Mouse (Mus musculus): Measurements from ENCODE around the gene P3h4. TPM values are rescaled to one million over a fixed set of nuclear protein-coding genes. Genes with fewer than 3 reads are reported as not detected.
A peak's percentile ranks its signal among the peaks of the same experiment; 100 is the strongest.

The P3h4 gene
- 44.9 and 47.1 TPM in 2 replicates for polyA plus RNA-seq (2015; fragmentation: Nextera tagmentation; extraction: Ambion mirVana)

- Histone ChIP-seq H3K36me3 (ENCODE audit: insufficient read depth, low read length) (no peaks in the 10 kb centered on the region), H3K9ac (replicated peaks; ENCODE audit: low read depth) (peak within 1 kb of the TSS; percentile 39), H3K27me3 (replicated peaks; ENCODE audit: insufficient read depth, low read length) (no peaks in the 10 kb centered on the region), H3K9me3 (ENCODE audit: low read length) (no peaks in the 10 kb centered on the region), H3K4me1 (ENCODE audit: insufficient read depth, low read depth, low read length) (peaks cover 20% of the 10 kb centered on the region), H3K4me3 (ENCODE audit: low read depth, low read length) (peak within 1 kb of the TSS; percentile 52), H3K4me2 (replicated peaks; ENCODE audit: low read depth, low read length) (peak within 1 kb of the TSS; percentile 61), H3K27ac (ENCODE audit: low read length) (peak within 1 kb of the TSS; percentile 94)
- DNase-seq (ENCODE audit: low spot score) (peak; percentile 96), ATAC-seq (peak; percentile 95)
- peak; percentile 89 for TF ChIP-seq CTCF (IDR thresholded peaks at IDR 0.05)
- TF ChIP-seq EP300 (IDR thresholded peaks at IDR 0.05): no peak
- WGBS: 2% methylated on average over 56 of the region's 93 CpGs
Observed at GRCm38 (mm10) chr11:100414021-100414913, at the start of gene P3h4. TSS of gene P3h4 (minus strand) at chr11:100414836.

- H3K9ac ChIP-seq (replicated peaks; ENCODE audit: low read depth): no peak overlapping the region
- no peaks in the 10 kb centered on the region for H3K27me3 ChIP-seq (replicated peaks; ENCODE audit: insufficient read depth, low read length)
- H3K4me2 ChIP-seq (replicated peaks; ENCODE audit: low read depth, low read length): no peak overlapping the region
- WGBS: 88% methylated on average over 10 of the region's 10 CpGs
- no peak for TF ChIP-seq EP300 (IDR thresholded peaks at IDR 0.05)
- TF ChIP-seq CTCF (IDR thresholded peaks at IDR 0.05): no peak
- ATAC-seq (no peak), DNase-seq (ENCODE audit: low spot score) (no peak)
- H3K4me1 ChIP-seq (ENCODE audit: insufficient read depth, low read depth, low read length): no peaks in the 10 kb centered on the region
- H3K9me3 ChIP-seq (ENCODE audit: low read length): no peaks in the 10 kb centered on the region
- no peak overlapping the region for H3K27ac ChIP-seq (ENCODE audit: low read length)
- no peak overlapping the region for H3K4me3 ChIP-seq (ENCODE audit: low read depth, low read length)
- H3K36me3 ChIP-seq (ENCODE audit: insufficient read depth, low read length): peaks cover 8% of the 10 kb centered on the region; the same call in 1 of the 2 replicates
Observed at GRCm38 (mm10) chr11:100462699-100463098, 48.1 kb upstream of the P3h4 start.

- 57% methylated on average over 5 of the region's 5 CpGs for WGBS
- H3K9ac ChIP-seq (replicated peaks; ENCODE audit: low read depth): no peak overlapping the region
- DNase-seq (ENCODE audit: low spot score) (peak; percentile 69), ATAC-seq (peak; percentile 80)
- TF ChIP-seq CTCF (IDR thresholded peaks at IDR 0.05): no peak
- TF ChIP-seq EP300 (IDR thresholded peaks at IDR 0.05): no peak
- H3K27ac ChIP-seq (ENCODE audit: low read length): no peak overlapping the region
- no peaks in the 10 kb centered on the region for H3K27me3 ChIP-seq (replicated peaks; ENCODE audit: insufficient read depth, low read length)
- no peaks in the 10 kb centered on the region for H3K36me3 ChIP-seq (ENCODE audit: insufficient read depth, low read length)
- H3K4me2 ChIP-seq (replicated peaks; ENCODE audit: low read depth, low read length): no peak overlapping the region
- H3K4me1 ChIP-seq (ENCODE audit: insufficient read depth, low read depth, low read length): no peaks in the 10 kb centered on the region
- H3K4me3 ChIP-seq (ENCODE audit: low read depth, low read length): no peak overlapping the region
- H3K9me3 ChIP-seq (ENCODE audit: low read length): no peaks in the 10 kb centered on the region
Observed at GRCm38 (mm10) chr11:100457711-100458110, 43.1 kb upstream of the P3h4 start.

- Histone ChIP-seq H3K27ac (ENCODE audit: low read length) (no peak overlapping the region), H3K4me3 (ENCODE audit: low read depth, low read length) (no peak overlapping the region), H3K9ac (replicated peaks; ENCODE audit: low read depth) (no peak overlapping the region), H3K4me1 (ENCODE audit: insufficient read depth, low read depth, low read length) (no peaks in the 10 kb centered on the region), H3K4me2 (replicated peaks; ENCODE audit: low read depth, low read length) (no peak overlapping the region), H3K36me3 (ENCODE audit: insufficient read depth, low read length) (no peaks in the 10 kb centered on the region), H3K9me3 (ENCODE audit: low read length) (no peaks in the 10 kb centered on the region), H3K27me3 (replicated peaks; ENCODE audit: insufficient read depth, low read length) (no peaks in the 10 kb centered on the region)
- no peak for TF ChIP-seq EP300 (IDR thresholded peaks at IDR 0.05)
- no peak for TF ChIP-seq CTCF (IDR thresholded peaks at IDR 0.05)
- peak; percentile 69 for DNase-seq (ENCODE audit: low spot score)
- WGBS: 53% methylated on average over 4 of the region's 4 CpGs
- ATAC-seq: peak; percentile 84
Observed at GRCm38 (mm10) chr11:100457247-100457646, 42.6 kb upstream of the P3h4 start.

GRCm38 (mm10) chr11:100442625-100443024 lies 28.0 kb upstream of the P3h4 start:
- H3K9ac ChIP-seq (replicated peaks; ENCODE audit: low read depth): no peak overlapping the region
- DNase-seq (ENCODE audit: low spot score) (no peak), ATAC-seq (no peak)
- 80% methylated on average over 6 of the region's 6 CpGs for WGBS
- H3K27ac ChIP-seq (ENCODE audit: low read length): no peak overlapping the region
- H3K9me3 ChIP-seq (ENCODE audit: low read length): no peaks in the 10 kb centered on the region
- no peak overlapping the region for H3K4me3 ChIP-seq (ENCODE audit: low read depth, low read length)
- TF ChIP-seq EP300 (IDR thresholded peaks at IDR 0.05): no peak
- TF ChIP-seq CTCF (IDR thresholded peaks at IDR 0.05): no peak
- peaks cover 6% of the 10 kb centered on the region; the same call in 1 of the 2 replicates for H3K4me1 ChIP-seq (ENCODE audit: insufficient read depth, low read depth, low read length)
- H3K36me3 ChIP-seq (ENCODE audit: insufficient read depth, low read length): no peaks in the 10 kb centered on the region
- no peaks in the 10 kb centered on the region for H3K27me3 ChIP-seq (replicated peaks; ENCODE audit: insufficient read depth, low read length)
- H3K4me2 ChIP-seq (replicated peaks; ENCODE audit: low read depth, low read length): no peak overlapping the region

- Histone ChIP-seq H3K9me3 (ENCODE audit: low read length) (no peaks in the 10 kb centered on the region), H3K9ac (replicated peaks; ENCODE audit: low read depth) (peak within 1 kb of the TSS; percentile 64), H3K4me1 (ENCODE audit: insufficient read depth, low read depth, low read length) (peaks cover 6% of the 10 kb centered on the region; the same call in 1 of the 2 replicates), H3K4me3 (ENCODE audit: low read depth, low read length) (peak within 1 kb of the TSS; percentile 84), H3K27ac (ENCODE audit: low read length) (no peak within 1 kb of the TSS), H3K36me3 (ENCODE audit: insufficient read depth, low read length) (no peaks in the 10 kb centered on the region), H3K27me3 (replicated peaks; ENCODE audit: insufficient read depth, low read length) (no peaks in the 10 kb centered on the region), H3K4me2 (replicated peaks; ENCODE audit: low read depth, low read length) (peak within 1 kb of the TSS; percentile 93)
- DNase-seq (ENCODE audit: low spot score) (no peak), ATAC-seq (no peak)
- TF ChIP-seq CTCF (IDR thresholded peaks at IDR 0.05): no peak
- no peak for TF ChIP-seq EP300 (IDR thresholded peaks at IDR 0.05)
- 86% methylated on average over 8 of the region's 8 CpGs for WGBS
Observed at GRCm38 (mm10) chr11:100441797-100442196, 27.2 kb upstream of the P3h4 start, which contains the start of the genes Nt5c3b and Klhl10. TSS of gene Nt5c3b (minus strand) at chr11:100441808. TSS of gene Klhl10 (plus strand) at chr11:100441917.

All from lung, postnatal 0 days (tissue).